Mouse (Mus musculus) heart, embryonic 12.5 days (tissue): ENCODE measurements around the gene Madd. TPM values are rescaled to one million over a fixed set of nuclear protein-coding genes. Genes with fewer than 3 reads are reported as not detected.

Experiments
- ATAC-seq: fragments of 200-750 bp; cut with Nextera tagmentation; 2 replicates; pipeline ENCODE4 v1.8.0; 2017; ENCODE audit warnings: moderate TSS enrichment, moderate library complexity; ENCODE audit not compliant: insufficient number of reproducible peaks, low FRiP score
- H3K27ac ChIP-seq: fragments of 300-500 bp; sonication (generic); 2 replicates; pipeline ENCODE4 v1.5.1; 2016; ENCODE audit warnings: mild to moderate bottlenecking, moderate library complexity; ENCODE audit not compliant: poor library complexity, severe bottlenecking
- H3K27me3 ChIP-seq: fragments of 300-500 bp; sonication (generic); replicated peaks from 2 replicates; pipeline ENCODE4 v1.6.1; 2016; ENCODE audit warnings: mild to moderate bottlenecking, moderate library complexity
- H3K36me3 ChIP-seq: fragments of 300-500 bp; sonication (generic); 2 replicates; pipeline ENCODE4 v1.6.1; 2016; ENCODE audit warnings: mild to moderate bottlenecking, moderate library complexity
- H3K4me1 ChIP-seq: fragments of 300-500 bp; sonication (generic); replicated peaks from 2 replicates; pipeline ENCODE4 v1.6.1; 2016; ENCODE audit warnings: mild to moderate bottlenecking
- H3K4me2 ChIP-seq: fragments of 300-500 bp; sonication (generic); 2 replicates; pipeline ENCODE4 v1.6.1; 2016; ENCODE audit warnings: mild to moderate bottlenecking, moderate library complexity
- H3K4me3 ChIP-seq: fragments of 300-500 bp; sonication (generic); 2 replicates; pipeline ENCODE4 v1.5.1; 2016; ENCODE audit warnings: mild to moderate bottlenecking
- H3K9ac ChIP-seq: fragments of 300-500 bp; sonication (generic); 2 replicates; pipeline ENCODE4 v1.6.1; 2016; ENCODE audit warnings: mild to moderate bottlenecking, moderate library complexity
- H3K9me3 ChIP-seq: fragments of 300-500 bp; sonication (generic); replicated peaks from 2 replicates; pipeline ENCODE4 v1.6.1; 2016; ENCODE audit warnings: mild to moderate bottlenecking, moderate library complexity
- WGBS: fragments of 180-500 bp; shearing (Covaris S2); methylation state at CpG from one replicate; pipeline ENCODE4 v1.1.7; 2016; 5-methylcytosine and 5-hydroxymethylcytosine counted together
- polyA plus RNA-seq: library from polyadenylated mRNA; unstranded; fragments of >200 nt; fragmentation: Nextera tagmentation; extraction: Ambion mirVana; gene quantifications from 2 replicates; pipeline ENCODE4 v1.2.1, GENCODE M21; 2016

Madd gene
- polyA plus RNA-seq, 1 experiment from 2014 or later: 7.7 TPM

DNA sequence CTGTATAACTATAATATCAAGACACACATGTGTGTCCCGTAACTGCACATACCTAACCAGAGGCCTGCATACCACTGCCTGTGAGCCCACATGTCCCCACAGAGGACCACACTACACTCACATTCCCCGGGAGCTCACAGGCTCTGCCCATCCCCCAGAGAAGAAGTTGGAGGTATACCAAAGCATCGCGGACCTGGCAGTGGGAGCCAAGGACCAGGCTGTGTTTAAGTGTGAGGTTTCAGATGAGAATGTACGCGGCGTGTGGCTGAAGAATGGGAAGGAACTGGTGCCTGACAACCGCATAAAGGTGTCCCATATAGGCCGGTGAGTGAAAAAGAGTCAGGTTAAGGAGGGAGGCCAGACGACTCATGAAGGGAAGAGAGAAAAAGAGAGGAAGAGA is 58.5 kb downstream of the Madd start:
- WGBS: 84% methylated on average over 10 of the region's 10 CpGs
- peaks cover 68% of the 10 kb centered on the region for H3K4me1 ChIP-seq
- H3K27me3 ChIP-seq: no peaks in the 10 kb centered on the region
- H3K4me2 ChIP-seq: 0 out of 2 replicates have a peak overlapping the region, but pooled peaks have one; percentile 2
- no peak overlapping the region; the same call in 1 of the 2 replicates for H3K9ac ChIP-seq
- peaks cover 100% of the 10 kb centered on the region for H3K36me3 ChIP-seq
- ATAC-seq: no peak
- H3K27ac ChIP-seq: no peak overlapping the region
- H3K9me3 ChIP-seq: no peaks in the 10 kb centered on the region
- no peak overlapping the region for H3K4me3 ChIP-seq

DNA sequence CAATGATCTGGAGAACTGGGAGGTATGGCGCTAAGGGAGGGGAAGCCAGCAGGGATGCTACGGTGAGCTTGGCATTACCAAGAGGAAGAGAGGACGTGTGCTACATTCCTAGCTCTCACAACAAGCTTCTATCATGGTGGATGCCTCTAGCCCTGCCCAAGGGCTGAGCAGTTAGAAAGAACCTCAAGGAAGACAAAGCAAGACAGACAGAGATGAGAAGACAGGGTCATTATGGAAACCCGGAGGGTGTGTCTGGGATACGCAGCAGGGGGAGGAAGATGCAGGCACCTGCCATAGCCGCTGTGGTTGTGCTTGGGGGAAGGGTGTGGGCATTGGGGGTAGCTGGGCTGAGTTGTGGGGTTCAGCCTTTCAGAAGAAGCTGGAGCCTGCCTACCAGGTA is 60.1 kb downstream of the Madd start:
- H3K36me3 ChIP-seq: peaks cover 85% of the 10 kb centered on the region

DNA sequence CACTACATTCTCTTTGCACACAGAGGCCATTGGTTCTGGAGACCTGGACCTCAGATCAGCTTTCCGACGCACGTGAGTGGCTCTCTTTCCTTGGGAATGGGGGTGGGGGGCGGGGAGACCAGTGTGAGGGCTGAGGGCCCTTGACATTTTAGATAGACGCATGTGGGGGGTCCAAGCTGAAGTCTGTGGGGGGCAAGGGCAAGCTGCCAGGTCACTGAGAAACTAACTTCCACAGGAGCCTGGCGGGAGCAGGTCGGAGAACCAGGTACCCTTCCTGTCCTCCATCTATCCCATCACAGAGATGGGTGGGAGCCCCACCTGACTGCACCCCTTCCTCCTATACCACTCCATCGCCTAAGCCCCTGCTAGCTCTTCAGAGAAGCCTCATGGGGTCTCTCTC is 62.1 kb downstream of the Madd start:
- H3K27ac ChIP-seq: peak overlapping the region; percentile 95
- peaks cover 65% of the 10 kb centered on the region for H3K4me1 ChIP-seq
- ATAC-seq: no peak
- no peaks in the 10 kb centered on the region for H3K9me3 ChIP-seq
- peak overlapping the region; percentile 93 for H3K9ac ChIP-seq
- 38% methylated on average over 8 of the region's 8 CpGs for WGBS
- H3K4me2 ChIP-seq: peak overlapping the region; percentile 77
- peaks cover 64% of the 10 kb centered on the region for H3K36me3 ChIP-seq
- peak overlapping the region; percentile 71 for H3K4me3 ChIP-seq
- H3K27me3 ChIP-seq: no peaks in the 10 kb centered on the region

More for the DNA sequence above, 60.1 kb downstream of the Madd start:
- Histone ChIP-seq H3K4me1 (peaks cover 64% of the 10 kb centered on the region), H3K9ac (peak overlapping the region; percentile 57; the same call in 1 of the 2 replicates), H3K4me2 (peak overlapping the region; percentile 77), H3K27ac (peak overlapping the region; percentile 3; the same call in 1 of the 2 replicates), H3K9me3 (no peaks in the 10 kb centered on the region), H3K27me3 (no peaks in the 10 kb centered on the region), H3K4me3 (peak overlapping the region; percentile 14)
- no peak for ATAC-seq
- WGBS: 69% methylated on average over 6 of the region's 6 CpGs

DNA sequence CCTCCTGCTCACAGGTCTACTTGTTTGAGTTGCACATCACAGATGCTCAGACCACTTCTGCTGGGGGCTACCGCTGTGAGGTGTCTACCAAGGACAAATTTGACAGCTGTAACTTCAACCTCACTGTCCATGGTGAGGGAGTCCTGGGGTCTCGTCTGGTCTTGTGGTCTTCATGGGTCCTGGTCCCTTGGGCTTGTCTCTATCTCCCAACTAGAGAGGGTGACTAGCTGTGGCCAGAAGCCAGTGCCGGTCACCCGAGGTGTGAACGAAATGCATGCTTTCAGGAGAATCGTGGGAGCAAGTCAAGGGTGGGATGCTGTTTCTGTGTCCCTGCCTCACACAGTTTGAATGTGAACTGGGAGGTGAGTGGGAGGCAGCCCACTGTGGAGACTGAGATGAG is 62.6 kb downstream of the Madd start:
- Histone ChIP-seq H3K27ac (peak overlapping the region; percentile 95), H3K4me2 (peak overlapping the region; percentile 77), H3K27me3 (no peaks in the 10 kb centered on the region), H3K4me1 (peaks cover 66% of the 10 kb centered on the region), H3K9me3 (no peaks in the 10 kb centered on the region), H3K4me3 (peak overlapping the region; percentile 71), H3K9ac (peak overlapping the region; percentile 93), H3K36me3 (peaks cover 60% of the 10 kb centered on the region)
- no peak for ATAC-seq
- 47% methylated on average over 6 of the region's 6 CpGs for WGBS

DNA sequence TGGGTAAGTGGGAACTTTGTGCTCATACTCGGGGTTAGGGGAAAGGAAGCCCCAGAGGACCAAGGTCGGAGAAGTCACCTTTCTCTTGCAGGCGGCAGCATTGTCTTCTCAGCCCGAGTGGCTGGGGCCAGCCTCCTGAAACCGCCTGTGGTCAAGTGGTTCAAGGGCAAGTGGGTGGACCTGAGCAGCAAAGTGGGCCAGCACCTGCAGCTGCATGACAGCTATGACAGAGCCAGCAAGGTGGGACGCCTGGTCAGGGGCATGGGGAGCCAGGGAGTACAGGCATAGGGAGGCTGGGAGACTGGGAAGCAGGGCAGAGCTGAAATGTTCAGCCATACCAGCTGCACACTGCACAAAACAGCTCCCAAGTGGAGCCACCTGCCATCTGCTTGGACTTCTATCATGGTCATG is 63.4 kb downstream of the Madd start:
- Histone ChIP-seq H3K27me3 (no peaks in the 10 kb centered on the region), H3K4me3 (peak overlapping the region; percentile 71), H3K9ac (peak overlapping the region; percentile 93), H3K36me3 (peaks cover 52% of the 10 kb centered on the region), H3K27ac (peak overlapping the region; percentile 95), H3K4me2 (peak overlapping the region; percentile 77), H3K4me1 (peaks cover 66% of the 10 kb centered on the region), H3K9me3 (no peaks in the 10 kb centered on the region)
- WGBS: 45% methylated on average over 6 of the region's 6 CpGs
- ATAC-seq: no peak

DNA sequence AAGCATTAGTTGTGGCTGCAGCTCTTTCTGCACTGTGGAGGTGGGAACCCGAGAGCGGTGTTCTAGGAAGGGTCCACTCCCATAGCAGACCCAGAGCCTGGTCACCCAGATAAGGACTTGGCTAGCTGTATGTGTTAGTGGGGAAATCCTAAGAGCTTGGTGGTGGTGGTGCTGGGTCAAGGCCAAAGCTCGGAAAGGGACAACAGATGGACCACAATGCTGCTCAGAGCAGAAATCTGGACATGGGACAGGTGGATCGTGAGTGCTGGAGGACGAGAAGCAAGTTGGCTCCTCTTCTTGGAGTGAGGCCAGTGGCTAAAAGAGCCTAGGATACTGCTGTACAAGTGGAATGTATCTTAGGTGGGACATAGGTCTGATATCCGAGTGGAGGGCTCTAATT is 64.1 kb downstream of the Madd start:
- peak overlapping the region; percentile 71 for H3K4me3 ChIP-seq
- no peaks in the 10 kb centered on the region for H3K27me3 ChIP-seq
- H3K9ac ChIP-seq: peak overlapping the region; percentile 93
- no peak for ATAC-seq
- peaks cover 45% of the 10 kb centered on the region for H3K36me3 ChIP-seq
- 49% methylated on average over 6 of the region's 6 CpGs for WGBS
- peaks cover 62% of the 10 kb centered on the region for H3K4me1 ChIP-seq
- H3K27ac ChIP-seq: peak overlapping the region; percentile 95
- peak overlapping the region; percentile 77 for H3K4me2 ChIP-seq
- no peaks in the 10 kb centered on the region for H3K9me3 ChIP-seq

DNA sequence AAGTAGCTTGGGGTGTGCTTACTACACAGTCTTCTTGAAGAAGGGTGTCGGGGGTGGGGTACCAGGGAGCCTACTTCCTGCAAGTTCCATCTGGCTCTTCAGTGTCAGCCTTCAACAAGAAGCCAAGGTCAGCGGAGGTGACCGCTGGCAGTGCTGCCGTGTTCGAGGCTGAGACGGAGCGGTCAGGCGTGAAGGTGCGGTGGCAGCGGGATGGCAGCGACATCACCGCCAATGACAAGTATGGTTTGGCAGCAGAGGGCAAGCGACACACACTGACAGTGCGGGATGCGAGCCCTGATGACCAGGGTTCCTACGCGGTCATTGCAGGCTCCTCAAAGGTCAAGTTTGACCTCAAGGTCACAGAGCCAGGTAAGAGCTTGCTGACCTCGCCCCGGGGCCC is 64.6 kb downstream of the Madd start:
- ATAC-seq: no peak
- Histone ChIP-seq H3K27me3 (no peaks in the 10 kb centered on the region), H3K9ac (peak overlapping the region; percentile 93), H3K36me3 (peaks cover 40% of the 10 kb centered on the region), H3K9me3 (no peaks in the 10 kb centered on the region), H3K27ac (peak overlapping the region; percentile 95), H3K4me2 (peak overlapping the region; percentile 77), H3K4me1 (peaks cover 57% of the 10 kb centered on the region), H3K4me3 (peak overlapping the region; percentile 71)
- 59% methylated on average over 19 of the region's 19 CpGs for WGBS

DNA sequence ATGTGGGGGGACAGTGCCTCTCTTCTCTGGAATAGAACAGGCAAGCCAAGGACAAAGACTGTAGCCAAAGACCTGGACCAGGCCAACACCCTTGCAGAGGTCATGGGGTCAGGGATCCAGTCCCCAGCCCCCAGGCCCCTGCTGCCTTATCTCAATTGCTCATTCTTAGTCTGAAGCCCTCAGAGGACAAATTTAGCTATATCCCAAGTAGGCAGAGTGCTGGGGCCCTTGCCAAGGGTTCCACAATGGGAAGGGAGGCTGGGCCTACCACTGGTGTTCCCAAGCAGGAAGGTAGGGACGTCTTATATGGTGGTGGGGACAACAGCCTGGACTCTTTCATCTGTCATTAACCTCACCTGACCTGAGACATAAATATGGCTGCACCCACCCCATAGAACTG is 65.0 kb downstream of the Madd start:
- peak overlapping the region; percentile 77 for H3K4me2 ChIP-seq
- WGBS: 19% methylated on average over 1 of the region's 1 CpGs

DNA sequence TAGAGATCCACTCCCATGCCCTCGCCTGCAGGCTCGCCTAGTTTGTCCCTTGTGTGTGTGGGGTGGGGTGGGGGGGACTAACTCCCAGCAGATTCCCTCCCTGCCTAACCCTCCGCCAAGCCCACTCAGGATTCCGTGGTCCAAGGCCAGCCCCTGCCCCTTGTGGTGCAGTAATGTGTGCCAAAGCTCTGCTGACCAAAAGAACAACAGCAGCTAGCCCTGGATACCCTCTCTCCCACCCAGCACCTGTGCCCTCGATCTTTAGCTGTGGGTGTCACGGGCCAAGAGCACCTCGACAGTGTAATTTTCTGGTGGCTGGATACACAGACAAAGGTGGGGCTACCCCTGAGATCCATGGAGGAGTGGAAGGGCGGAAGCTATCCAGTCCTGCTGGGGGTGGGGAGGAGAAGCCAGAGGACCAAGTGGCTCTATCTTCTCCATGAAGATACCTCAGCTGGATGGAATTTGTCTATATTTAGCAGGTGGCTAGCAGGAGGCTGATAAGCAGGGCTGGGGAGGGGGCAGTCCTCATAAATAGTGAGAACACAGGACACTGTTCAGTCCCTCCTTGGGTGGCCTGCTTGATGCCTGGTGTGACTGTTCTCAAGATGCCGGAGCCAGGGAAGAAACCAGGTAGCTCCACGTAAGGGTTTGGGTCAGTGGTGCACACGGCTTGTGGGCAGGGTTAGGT is 65.9 kb downstream of the Madd start, which contains the start of gene Mybpc3:
TSS of gene Mybpc3 (plus strand) at position 560 of the 691 bp plus-strand sequence.
- H3K27me3 ChIP-seq: no peaks in the 10 kb centered on the region
- peak within 1 kb of the TSS; percentile 93 for H3K9ac ChIP-seq
- ATAC-seq: peak; percentile 64
- peak within 1 kb of the TSS; percentile 77 for H3K4me2 ChIP-seq
- no peaks in the 10 kb centered on the region for H3K9me3 ChIP-seq
- WGBS: 35% methylated on average over 11 of the region's 11 CpGs
- peak within 1 kb of the TSS; percentile 71 for H3K4me3 ChIP-seq
- peak within 1 kb of the TSS; percentile 95 for H3K27ac ChIP-seq
- H3K36me3 ChIP-seq: peaks cover 27% of the 10 kb centered on the region
- H3K4me1 ChIP-seq: peaks cover 49% of the 10 kb centered on the region

More for the DNA sequence above, 65.0 kb downstream of the Madd start:
- H3K27ac ChIP-seq: peak overlapping the region; percentile 95
- peaks cover 36% of the 10 kb centered on the region for H3K36me3 ChIP-seq
- H3K9ac ChIP-seq: peak overlapping the region; percentile 93
- no peaks in the 10 kb centered on the region for H3K9me3 ChIP-seq
- peaks cover 53% of the 10 kb centered on the region for H3K4me1 ChIP-seq
- H3K27me3 ChIP-seq: no peaks in the 10 kb centered on the region
- peak overlapping the region; percentile 71 for H3K4me3 ChIP-seq
- peak; percentile 44 for ATAC-seq

DNA sequence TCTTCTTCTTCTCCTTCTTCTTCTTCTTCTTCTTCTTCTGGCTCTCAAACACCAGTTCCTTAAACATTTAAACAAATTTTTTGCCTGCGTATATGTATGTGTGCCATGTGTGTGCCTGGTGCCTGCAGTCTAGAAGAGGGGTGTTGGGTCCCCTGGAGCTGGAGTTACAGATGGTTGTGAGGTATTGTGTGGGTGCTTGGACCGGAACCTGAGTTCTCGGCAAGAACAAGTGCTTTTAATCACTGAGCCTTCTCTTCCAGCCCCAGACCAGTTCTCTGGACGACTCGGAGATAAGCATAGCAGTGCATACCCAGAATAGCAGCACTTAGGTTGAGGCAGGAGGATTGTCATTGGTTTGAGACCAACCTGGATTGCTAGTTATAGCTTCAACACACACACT is 66.8 kb downstream of the Madd start:
- WGBS: 43% methylated on average over 5 of the region's 5 CpGs
- peak overlapping the region; percentile 95 for H3K27ac ChIP-seq
- H3K4me1 ChIP-seq: peaks cover 48% of the 10 kb centered on the region
- H3K9me3 ChIP-seq: no peaks in the 10 kb centered on the region
- peak overlapping the region; percentile 38 for H3K4me2 ChIP-seq
- H3K36me3 ChIP-seq: peaks cover 18% of the 10 kb centered on the region
- H3K4me3 ChIP-seq: no peak overlapping the region
- H3K27me3 ChIP-seq: no peaks in the 10 kb centered on the region
- ATAC-seq: no peak
- no peak overlapping the region for H3K9ac ChIP-seq

DNA sequence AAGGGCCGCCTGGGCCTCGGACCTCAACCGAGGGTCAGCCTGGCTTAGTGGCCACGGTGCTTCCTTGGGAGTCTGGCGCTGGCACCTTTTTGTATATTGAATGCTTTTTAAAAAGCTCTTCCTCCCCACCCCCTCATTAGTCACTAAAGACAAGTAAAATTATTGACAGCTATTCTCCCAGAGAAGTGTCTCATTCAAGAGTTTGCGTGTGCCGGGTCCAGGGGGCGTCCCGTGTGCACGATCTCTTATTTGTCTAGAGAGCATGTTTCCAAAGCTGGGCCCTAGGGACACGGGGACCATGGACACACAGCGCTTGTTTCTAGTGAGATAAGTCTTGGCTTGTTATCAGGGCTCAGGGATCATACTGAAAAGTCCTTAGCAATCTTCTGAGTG is 68.1 kb downstream of the Madd start:
- H3K4me2 ChIP-seq: peak overlapping the region; percentile 80
- WGBS: 27% methylated on average over 12 of the region's 12 CpGs
- peaks cover 5% of the 10 kb centered on the region for H3K36me3 ChIP-seq
- no peaks in the 10 kb centered on the region for H3K27me3 ChIP-seq
- H3K27ac ChIP-seq: no peak overlapping the region
- H3K4me3 ChIP-seq: peak overlapping the region; percentile 47
- no peak for ATAC-seq
- peak overlapping the region; percentile 70 for H3K9ac ChIP-seq
- H3K9me3 ChIP-seq: no peaks in the 10 kb centered on the region
- H3K4me1 ChIP-seq: peaks cover 37% of the 10 kb centered on the region
